Mouse (Mus musculus): ENCODE results near the gene Smc1b. TPM values are rescaled to one million over a fixed set of nuclear protein-coding genes. Genes with fewer than 3 reads are reported as not detected.
"Not testable (repeated sequence)": the region's sequence is repeated elsewhere in the genome, so short reads cannot be mapped to it uniquely, and the experiment has no call there.

Smc1b gene
- total RNA-seq, 2 experiments from 2014 or later: 0.08 to 0.17 TPM

DNA sequence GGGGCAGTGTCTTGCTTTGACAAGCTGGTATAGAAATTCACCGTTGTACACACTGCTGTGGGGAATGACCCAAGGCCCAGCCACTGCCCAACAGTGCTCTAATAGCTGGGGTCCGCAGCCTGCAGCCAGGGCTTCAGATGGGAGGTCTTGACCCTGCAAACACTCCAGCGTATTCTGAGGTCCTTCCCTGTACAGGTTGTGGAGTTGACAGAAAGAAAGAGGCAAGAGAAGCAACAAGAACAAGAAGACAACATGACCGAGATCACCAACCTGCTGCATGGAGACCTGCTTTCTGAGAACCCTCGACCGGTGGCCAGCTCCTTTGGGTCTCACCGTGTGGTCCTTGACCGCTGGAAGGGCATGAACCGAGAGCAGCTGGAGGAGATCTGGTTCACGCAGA, 9.5 kb upstream of the Smc1b start:
- peak in 1 of 2 experiments; percentile 13 for DNase-seq (ENCODE audit: low spot score in 2 of 2)

DNA sequence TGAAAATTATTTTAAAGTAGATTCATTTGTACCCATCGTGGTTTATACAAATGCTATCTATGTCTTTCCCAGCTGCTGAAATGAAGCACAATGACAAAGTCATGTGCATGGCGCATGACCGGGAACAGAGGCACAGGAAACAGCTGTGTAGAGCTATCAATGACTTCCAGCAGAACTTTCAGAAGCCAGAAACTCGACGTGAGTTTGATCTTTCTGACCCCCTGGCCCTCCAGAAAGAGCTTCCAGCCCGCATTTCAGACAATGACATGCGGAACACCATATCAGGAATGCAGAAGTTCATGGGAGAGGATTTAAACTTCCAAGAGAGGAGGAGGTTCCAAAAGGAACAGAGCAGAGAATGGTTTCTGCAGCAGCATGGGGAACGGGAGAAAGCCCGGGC, 3.4 kb upstream of the Smc1b start:
- no peak for DNase-seq (ENCODE audit: low spot score in 2 of 2)

DNA sequence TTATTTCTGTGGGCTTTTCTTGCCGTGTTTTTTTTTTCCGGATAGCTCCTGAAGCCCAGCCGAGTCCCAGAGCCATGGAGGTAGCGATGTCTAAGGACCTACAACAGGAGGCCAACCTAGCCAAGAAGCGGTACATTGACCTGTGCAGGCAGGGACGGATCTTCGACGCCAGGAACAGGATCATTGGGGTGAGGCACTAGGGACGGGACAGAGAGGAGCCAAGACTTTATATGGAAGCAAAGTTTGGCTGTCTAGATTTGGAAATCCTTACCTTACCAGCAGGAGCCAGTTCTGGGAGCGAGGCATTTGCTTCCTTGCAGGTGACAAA, 393 bp upstream of the Smc1b start:
- no peak for DNase-seq (ENCODE audit: low spot score in 2 of 2)

DNA sequence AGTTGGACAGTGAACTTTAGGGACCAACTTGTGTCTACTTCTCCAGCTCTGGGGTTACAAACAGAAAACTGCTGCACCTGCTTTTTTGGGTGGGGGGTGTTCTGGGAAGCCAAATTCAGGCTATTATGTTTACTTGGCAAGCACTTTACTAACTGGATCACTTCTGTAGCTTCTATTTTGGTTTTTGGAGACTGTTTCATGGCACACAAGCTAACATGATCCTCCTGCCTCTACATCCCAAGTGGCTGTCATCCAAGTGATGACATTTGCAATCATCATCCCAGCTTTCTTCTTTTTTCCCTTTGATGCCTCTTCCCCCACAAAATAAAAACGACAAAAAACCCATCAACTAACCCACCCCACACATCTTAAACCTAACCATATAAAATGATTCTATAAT, 46.1 kb downstream of the Smc1b start:
- DNase-seq (ENCODE audit: low spot score in 2 of 2): no peak

DNA sequence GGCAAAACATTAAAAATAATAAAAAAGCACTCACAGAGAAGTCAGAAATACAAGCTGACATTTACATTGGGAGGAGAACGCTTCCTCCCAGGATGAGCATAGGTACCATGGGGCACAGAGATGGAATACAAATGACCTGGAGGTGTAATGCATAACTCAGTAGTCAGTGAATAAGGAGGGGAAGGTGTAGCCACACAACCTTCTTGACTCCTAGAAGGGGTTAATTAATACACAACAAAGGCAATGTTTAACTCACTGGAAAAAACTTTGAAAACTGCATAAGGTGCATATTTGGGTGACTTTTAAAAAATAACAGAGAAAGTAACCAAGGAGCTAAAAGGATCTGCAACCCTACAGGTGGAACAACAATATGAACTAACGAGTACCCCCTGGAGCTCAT, 59.1 kb downstream of the Smc1b start:
- no peak for DNase-seq (ENCODE audit: low spot score in 2 of 2)

DNA sequence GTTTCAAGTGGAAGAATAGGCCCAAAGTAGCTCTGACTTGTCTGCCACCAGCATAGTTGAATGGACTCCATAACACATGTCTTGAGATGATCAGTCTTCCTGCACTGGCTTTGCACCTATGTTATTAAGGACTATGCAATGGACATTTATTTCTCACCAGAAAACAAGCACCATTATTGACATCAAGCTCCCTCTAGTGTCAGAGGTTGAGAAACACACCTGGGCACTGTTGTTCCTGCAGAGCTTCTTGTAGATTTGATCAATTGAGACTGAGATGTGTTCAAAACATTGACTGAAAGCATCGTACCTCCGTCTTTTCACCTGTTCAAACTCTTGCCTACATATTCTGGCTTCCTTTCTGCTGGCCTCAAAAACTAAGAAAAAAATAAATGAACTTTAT, 61.2 kb downstream of the Smc1b start:
- peak in 1 of 2 experiments; percentile 18 for DNase-seq (ENCODE audit: low spot score in 2 of 2)

DNA sequence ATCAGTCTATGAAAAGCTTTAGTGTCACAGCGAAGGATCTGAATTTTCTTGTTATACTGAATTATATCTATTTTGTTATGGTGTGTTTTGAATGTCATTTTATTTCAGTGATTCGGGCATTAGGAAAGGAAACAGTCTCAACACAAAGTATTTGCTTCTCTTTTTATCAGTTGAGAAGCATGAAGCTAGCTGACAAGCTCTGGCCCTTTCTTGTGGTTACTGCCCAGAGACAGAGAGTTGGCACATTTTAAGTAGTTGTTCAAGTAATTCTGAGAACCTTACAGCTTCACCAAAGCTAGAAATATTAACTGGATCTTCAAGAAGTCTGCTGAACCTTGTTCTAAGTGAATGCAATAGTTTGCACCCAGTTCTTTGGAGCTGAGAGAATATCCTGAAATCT, 68.3 kb downstream of the Smc1b start:
- no peak for DNase-seq (ENCODE audit: low spot score in 2 of 2)

DNA sequence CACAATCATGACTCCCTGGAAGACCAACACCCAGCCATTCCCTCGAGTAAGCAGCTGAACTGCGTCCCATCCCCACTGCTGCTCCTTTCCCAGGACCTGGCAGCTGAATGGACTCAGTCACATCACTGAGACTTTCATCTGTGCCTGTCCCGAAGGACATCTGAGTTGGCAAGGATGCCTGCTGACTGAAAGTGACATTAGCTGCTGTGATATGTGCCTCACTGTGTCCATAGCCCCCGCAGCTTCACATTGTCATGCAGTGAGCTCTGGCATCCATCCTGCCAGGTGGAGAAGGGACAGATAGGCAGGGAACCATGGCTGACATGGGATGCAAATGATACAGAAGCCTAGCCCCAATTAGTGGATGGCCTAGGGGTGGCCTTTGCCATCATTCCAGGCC, 76.6 kb downstream of the Smc1b start:
- no peak for DNase-seq (ENCODE audit: low spot score in 2 of 2)

DNA sequence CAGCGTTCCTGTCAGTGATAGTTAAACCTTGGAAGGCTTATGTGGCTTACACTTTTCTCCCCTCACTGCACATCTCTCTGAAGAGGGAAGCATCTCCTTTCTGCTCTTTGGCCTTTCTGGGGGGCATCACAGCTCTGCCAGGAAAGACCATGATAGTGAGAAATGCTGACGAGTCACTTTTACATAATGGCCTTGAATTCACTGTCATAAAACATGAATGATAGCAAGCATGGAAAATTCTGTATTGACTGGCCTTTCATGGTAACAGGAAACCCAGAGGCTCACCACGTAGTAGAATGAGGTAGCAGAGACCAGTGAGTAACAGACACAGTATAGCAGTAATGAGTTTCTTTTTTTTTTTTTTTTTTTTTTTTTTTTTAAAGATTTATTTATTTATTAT, 77.7 kb downstream of the Smc1b start:
- no peak for DNase-seq (ENCODE audit: low spot score in 2 of 2)

DNA sequence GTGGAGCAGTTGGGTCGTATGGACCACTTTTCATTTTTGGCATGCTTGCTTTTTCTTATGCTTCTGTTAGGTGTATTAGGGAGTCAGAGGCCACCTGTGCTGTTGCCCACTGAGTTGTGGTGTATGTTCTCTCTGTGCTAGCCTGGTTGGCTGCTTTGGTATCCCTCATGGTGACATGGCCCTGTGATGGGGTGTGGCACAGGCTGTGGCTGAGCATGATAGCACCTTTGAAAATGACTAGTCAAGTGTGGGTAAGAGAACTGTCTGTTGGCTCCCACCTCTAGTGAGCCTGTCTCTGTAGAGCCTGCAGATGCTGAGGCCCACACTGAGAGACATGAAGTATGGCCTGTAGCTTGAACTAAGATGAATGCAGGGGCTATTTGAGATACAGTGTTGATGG, 82.0 kb downstream of the Smc1b start:
- DNase-seq (ENCODE audit: low spot score in 2 of 2): no peak

DNA sequence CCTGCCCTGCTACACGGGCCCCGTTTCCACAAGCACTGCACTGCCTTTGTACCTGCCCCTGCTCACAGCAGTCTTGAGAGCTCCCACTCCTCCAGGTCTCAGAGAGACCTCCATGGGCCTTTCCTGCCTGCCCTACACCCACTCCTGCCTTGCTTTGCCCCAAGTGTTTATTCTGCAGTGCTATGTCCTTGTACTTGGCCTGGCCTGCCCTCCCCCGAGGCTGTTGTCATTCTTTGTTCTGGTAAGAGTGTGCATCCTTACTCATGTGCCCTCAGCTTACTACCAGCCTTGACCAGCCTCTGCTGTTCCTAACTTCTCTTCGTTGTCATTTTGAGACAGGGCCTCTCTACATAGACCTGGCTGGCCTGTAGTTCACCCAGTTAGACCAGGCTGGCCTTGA, 83.9 kb downstream of the Smc1b start:
- no peak for DNase-seq (ENCODE audit: low spot score in 2 of 2)

DNA sequence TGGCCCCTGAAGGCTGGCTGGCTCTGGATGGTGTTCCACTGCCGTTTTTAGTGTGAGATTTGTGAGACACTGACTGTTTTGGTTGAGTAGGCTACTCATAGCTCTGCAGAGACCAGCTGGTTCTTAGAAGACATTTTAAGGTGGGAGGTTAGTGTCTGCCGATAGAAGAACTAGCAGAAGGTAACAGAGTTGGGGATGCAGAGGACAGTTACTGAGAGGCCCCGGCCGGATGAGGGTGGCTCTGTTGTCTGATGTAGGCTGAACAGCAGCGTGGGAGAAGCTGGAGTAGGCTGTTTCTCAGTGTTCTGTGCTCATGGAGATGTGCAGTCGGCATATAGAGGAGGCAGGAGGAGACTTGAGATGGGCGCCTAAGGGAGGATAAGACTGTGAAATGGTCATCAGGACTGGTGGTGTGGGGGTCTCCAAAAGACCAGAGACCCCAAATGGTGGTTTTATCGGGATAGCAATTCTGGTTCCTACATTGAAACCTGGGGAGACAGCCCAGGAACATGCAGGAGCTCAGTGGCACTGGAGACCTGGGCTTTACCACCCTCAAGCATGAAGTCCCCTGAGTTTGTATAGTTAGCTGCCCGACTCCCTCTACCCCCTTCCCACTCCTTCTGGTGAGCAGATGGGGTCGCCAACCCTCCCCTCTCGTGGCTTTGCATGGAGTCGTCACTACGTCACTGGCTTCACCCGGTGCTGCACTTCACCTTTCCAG, 85.4 kb downstream of the Smc1b start:
- no peak for DNase-seq (ENCODE audit: low spot score in 2 of 2)

DNA sequence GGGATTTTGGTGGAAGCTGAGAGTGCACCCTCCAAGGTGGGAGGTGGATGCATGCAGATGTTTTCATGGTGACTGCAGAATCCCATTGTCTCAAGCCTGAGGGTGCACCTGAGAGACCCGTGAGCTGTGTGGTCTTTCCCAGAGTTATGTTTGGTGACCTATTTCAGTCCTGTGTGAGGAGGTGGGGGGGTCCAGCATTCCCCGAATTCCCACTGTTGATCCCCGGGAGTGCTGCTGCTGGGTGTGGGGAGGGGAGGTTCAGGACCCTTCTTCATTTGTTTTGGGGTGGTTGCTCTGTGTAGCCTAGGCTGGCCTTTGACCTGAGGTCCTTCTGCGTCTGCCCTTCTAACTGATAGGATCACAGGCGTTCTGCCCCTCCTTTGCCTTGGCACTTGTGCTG, 88.0 kb downstream of the Smc1b start:
- no peak for DNase-seq (ENCODE audit: low spot score in 2 of 2)

DNA sequence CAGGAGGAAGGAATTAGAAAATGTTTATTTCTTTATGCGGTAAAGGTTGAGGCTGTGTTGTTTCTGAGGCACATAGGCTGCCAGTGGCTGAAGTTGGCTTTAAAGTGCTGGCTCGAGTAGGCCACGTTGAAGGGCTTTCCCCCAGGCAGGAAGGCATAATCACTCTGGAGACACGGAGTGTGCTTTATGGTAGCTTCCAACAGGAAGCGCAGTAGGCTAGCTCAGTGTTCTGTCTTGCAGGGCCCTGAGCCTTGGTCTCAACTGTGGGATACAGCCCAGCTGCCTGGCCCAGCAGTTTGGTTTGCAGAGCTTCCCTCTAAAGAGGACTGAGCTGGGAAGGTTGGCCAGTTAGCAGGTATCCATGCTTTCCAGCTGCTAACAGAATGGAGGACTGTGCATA, 88.6 kb downstream of the Smc1b start:
- DNase-seq (ENCODE audit: low spot score in 2 of 2): no peak

DNA sequence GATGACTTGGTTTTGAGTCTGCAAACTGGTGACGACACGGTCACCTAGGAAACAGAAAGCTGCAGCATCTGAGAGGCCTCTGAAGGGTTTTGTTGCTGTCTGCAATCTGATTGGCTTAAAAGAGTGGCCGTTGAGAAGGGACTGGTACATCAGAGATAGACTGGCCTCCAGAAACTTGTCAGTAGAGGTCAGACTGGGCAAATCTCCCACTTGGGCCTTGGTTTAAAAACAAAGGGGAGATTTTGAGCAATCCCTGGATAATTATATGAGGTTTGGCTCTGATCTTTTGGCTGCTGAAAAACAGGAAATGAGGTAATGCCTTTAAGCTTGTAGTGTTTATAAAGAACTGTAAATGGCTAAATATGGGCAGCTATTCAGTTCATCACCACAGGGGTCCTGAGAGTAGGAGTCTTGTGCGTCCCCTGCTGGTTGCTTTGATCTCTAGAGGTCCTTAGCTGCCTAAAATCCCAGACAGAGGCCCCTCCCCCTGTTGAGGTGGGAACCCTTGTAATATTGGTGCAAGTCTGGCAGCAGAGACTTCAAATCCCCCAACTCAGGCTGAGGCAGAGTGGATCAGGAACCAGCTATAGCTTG, 89.3 kb downstream of the Smc1b start:
- DNase-seq (ENCODE audit: low spot score in 2 of 2): peak in 1 of 2 experiments; percentile 71

DNA sequence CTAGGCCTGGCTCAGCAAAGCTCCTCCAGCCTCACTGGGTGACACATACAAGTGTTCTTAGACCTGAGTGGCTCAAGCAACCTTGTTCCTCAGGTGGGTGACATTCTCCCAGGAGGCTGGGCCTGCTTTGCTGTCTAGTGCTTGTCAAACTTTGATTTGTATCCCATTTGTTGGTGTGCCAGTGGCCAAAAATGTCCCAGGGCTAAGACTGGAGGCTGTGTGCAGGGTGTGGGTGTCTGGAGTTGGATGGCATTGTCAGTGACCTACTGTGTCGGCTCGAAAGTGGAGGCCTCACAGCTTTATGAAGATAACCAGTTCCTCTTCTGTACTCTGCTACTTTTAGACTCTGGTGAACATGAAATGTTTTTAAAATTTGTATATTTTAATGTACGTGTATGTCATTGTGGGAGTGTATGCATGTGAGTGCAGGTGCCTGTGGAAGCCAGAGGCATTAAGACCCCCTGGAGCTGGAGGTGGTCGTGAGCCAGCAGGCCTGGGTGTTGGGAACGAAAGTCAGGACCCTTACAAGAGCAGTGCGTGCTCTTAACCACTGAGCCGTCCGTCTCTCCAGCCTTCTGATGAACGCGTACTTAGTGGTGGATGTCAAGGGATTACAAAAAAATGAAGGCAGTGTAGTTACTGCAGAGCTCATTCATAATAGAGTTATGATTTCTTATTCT, 90.1 kb downstream of the Smc1b start:
- DNase-seq (ENCODE audit: low spot score in 2 of 2): no peak

DNA sequence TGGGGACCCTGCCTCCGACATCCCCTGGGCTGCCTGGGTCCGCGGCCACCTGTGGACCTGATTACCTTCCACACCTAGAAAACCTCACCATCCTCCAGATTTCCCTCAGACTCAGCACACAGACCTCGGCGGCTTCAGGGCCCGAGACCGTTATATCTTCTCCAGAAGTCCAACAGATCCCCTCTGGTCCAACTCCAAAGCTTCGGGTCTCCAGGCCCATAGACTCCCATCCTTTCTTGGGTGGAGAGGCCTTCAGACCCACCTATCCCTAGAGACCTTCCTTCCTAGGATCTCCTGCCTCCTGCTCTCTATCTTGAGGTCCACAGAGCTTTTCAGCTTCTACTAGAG, 94.4 kb downstream of the Smc1b start:
- no peak for DNase-seq (ENCODE audit: low spot score in 2 of 2)

DNA sequence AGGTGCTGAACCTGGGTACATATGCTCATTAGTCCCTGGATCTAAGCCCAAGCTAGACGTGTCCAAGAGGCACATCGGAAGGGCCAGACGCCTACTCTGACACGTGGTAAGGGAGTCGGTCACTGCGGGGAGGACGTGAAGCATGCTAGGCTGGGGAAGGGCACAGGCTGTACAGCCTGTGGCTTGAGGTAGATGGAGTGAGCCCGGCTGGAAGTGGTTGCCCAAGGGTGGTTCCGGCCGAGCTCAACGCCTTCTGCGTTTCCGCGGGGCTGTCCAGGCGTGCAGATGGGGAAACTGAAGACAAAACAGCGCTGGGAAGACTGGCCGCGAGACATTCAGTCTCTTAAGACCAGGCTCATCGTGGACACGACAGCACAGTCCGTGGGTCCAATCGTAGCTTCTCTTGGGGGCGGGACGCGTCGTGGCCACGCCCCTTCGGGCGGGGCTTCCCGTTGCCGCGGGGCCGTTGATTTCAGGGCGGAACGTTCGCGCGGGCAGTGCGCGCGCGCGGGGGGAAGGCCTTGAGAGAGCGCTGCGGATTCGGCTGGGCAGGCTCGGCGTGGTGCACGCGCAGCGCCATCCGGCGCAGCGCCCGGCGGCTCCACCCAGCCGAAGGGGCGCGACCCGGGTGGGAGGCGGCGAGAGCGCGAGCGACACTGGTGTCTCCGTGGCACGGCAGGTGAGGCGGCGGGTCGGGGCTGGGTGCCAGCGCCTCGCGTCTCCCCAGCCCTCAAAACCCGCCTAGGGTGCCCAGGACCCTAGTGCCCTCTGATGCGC, 95.0 kb downstream of the Smc1b start:
- DNase-seq (ENCODE audit: low spot score in 2 of 2): peak; percentile 98

DNA sequence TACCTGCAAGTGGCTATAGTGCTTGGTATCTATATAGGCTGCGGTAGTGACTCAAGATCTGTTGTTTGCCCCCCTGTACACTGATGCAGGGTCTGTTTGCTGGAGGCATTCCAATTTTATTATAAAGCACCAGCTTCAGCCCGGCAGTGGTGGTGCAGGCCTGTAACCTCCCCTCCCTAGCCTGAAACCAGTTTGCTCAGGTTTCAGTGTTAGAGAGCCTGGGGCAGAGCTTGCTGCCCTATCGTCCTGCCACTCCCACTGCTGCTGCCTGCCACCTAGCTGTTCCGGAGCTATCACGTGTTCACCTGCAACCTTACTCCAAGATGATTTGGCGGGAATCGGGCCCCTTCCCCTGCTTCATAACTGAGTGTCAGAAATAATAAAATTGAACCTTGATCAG, 97.8 kb downstream of the Smc1b start:
- DNase-seq (ENCODE audit: low spot score in 2 of 2): not testable (repeated sequence)

DNA sequence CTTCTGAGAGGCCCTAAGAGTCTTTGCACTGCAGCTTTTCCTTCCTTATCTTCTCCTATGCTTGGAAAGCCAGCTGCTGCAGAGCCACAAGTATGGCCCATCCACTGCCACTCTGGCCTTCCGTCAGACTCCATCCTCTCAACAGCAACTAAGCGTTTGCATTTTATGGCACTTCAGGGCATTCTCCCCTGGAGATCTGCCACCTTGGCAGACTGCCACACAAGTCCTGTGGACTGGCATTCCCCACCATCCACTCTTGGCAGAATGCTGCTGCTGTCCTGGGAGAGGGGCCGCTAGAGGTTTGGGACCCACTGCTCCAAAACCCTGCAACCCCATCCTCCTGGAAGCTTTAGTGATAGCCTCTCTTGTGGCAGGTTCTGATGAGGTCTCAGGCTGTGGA, 99.9 kb downstream of the Smc1b start:
- DNase-seq (ENCODE audit: low spot score in 2 of 2): no peak

DNA sequence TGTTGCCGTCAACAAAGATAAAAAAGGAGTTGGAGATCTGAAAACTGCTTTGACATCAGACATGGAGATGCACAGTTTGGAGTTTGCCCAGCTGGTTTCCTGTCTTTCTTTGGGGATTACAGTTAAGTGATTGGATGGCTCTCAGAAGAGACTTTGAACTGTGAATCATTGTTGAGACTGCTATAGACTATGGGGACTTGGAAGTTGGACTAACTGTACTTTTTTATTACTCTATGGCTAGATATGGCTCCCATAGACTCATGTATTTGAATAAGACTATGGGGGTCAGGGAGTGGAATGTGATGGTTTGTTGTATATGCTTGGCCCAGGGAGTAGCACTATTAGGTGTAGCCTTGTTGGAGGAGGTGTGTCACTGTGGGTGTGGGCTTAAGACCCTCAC, 101.1 kb downstream of the Smc1b start:
- DNase-seq (ENCODE audit: low spot score in 2 of 2): not testable (repeated sequence)

DNA sequence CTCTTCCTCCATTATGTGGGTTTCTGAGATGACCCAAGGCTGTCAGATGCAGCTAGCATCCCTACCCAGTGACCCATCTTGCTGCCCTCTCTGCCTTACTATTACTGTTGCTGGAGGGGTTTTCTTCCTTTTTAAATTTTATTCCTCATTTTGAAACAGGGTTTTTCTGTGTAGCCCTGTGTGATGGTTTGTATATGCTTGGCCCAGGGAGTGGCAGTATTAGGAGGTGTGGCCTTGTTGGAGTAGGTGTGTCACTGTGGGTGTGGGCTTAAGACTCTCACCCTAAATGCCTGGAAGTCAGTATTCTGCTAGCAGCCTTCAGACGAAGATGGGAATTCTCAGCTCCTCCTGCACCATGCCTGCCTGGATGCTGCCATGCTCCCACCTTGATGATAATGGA, 103.1 kb downstream of the Smc1b start, which contains the start of gene Fam118a:
Fam118a (plus strand) TSS at position 301 of the 400 bp plus-strand sequence.
- not testable (repeated sequence) for DNase-seq (ENCODE audit: low spot score in 2 of 2)
